Mouse (Mus musculus) MEL (cell line): ENCODE results near the gene Rorb.

ENCODE experiments used
- CHD2 ChIP-seq: IDR thresholded peaks from 2 replicates; pipeline ENCODE4 v1.6.1; 2011; ENCODE audit warnings: low read length, improper control_type of control experiment
- CTCF ChIP-seq, 3 experiments: IDR thresholded peaks in 2 of 3; conservative IDR thresholded peaks in 1 of 3; 2 replicates each; pipeline ENCODE4 v1.5.1; 2011 to 2012; ENCODE audit warnings: low read length in 3 of 3, low read depth in 2 of 3, mild to moderate bottlenecking in 2 of 3, improper control_type of control experiment in 1 of 3, inconsistent platforms in 1 of 3, mixed read lengths in 1 of 3, moderate library complexity in 1 of 3; ENCODE audit not compliant: control insufficient read depth in 1 of 3, insufficient read depth in 1 of 3, poor library complexity in 1 of 3, severe bottlenecking in 1 of 3
- EP300 ChIP-seq, 2 experiments: IDR thresholded peaks; 2 replicates each; pipeline ENCODE4 v1.6.1; 2011; ENCODE audit warnings: improper control_type of control experiment in 2 of 2, low read length in 2 of 2, low read depth in 1 of 2, mild to moderate bottlenecking in 1 of 2
- GABPA ChIP-seq: IDR thresholded peaks from 2 replicates; pipeline ENCODE4 v1.6.1; 2012; ENCODE audit warnings: low read depth, mild to moderate bottlenecking, inconsistent platforms, low read length, improper control_type of control experiment, moderate library complexity
- MAFK ChIP-seq: IDR thresholded peaks from 2 replicates; pipeline ENCODE4 v1.6.1; 2011; ENCODE audit warnings: low read depth, mild to moderate bottlenecking, low read length, improper control_type of control experiment, borderline replicate concordance
- MAX ChIP-seq: IDR thresholded peaks from 2 replicates; pipeline ENCODE4 v1.6.1; 2011; ENCODE audit warnings: low read length, improper control_type of control experiment
- MAZ ChIP-seq: IDR thresholded peaks from 2 replicates; pipeline ENCODE4 v1.6.1; 2012; ENCODE audit warnings: low read depth, mild to moderate bottlenecking, inconsistent platforms, low read length, improper control_type of control experiment
- POLR2A ChIP-seq, 2 experiments: IDR thresholded peaks; 2 replicates each; pipeline ENCODE4 v1.6.1; 2011 to 2012; ENCODE audit warnings: low read length in 2 of 2, mild to moderate bottlenecking in 2 of 2, control low read depth in 1 of 2, improper control_type of control experiment in 1 of 2, low read depth in 1 of 2, moderate library complexity in 1 of 2; ENCODE audit not compliant: control insufficient read depth in 1 of 2, insufficient read depth in 1 of 2, poor library complexity in 1 of 2
- SIN3A ChIP-seq: IDR thresholded peaks from 2 replicates; pipeline ENCODE4 v1.6.1; 2012; ENCODE audit warnings: low read length, improper control_type of control experiment, inconsistent platforms
- SMC3 ChIP-seq: IDR thresholded peaks from 2 replicates; pipeline ENCODE4 v1.6.1; 2011; ENCODE audit warnings: low read depth, low read length, improper control_type of control experiment
- USF1 ChIP-seq: IDR thresholded peaks from 2 replicates; pipeline ENCODE4 v1.6.1; 2014; ENCODE audit warnings: low read depth, mild to moderate bottlenecking, inconsistent platforms, low read length, improper control_type of control experiment, moderate library complexity

DNA sequence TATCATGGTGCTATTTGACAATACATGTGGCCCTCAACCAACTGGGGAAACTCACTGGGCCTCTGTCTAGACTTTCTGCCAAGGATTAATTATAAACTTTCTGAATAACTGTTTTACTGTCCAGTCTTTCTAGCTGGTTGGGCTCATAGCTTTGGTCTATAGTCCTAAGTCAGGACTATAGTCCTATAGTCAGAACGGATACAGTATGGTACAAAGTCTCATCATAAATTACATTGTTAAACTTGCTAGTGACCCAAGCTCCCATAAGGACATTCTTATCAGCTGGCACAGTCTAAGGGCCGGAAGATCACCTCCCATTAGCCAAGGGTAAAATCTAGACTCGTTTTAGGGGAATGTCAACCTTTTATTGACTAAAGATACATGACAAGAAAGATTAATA lies 205.5 kb downstream of the Rorb start:
- TF ChIP-seq CTCF (IDR thresholded peaks at IDR 0.05 in 2 of 3, conservative IDR thresholded peaks at IDR 0.05 in 1 of 3; ENCODE audit: control insufficient read depth in 1 of 3, insufficient read depth in 1 of 3, low read depth in 2 of 3, low read length in 3 of 3, poor library complexity in 1 of 3, severe bottlenecking in 1 of 3) = no peak
- no peak for TF ChIP-seq USF1
- no peak for TF ChIP-seq SMC3
- no peak for TF ChIP-seq CHD2
- no peak for TF ChIP-seq POLR2A (IDR thresholded peaks at IDR 0.05; ENCODE audit: control insufficient read depth in 1 of 2, insufficient read depth in 1 of 2, low read depth in 1 of 2, low read length in 2 of 2, poor library complexity in 1 of 2)
- TF ChIP-seq MAX = no peak
- no peak for TF ChIP-seq EP300 (IDR thresholded peaks at IDR 0.05; ENCODE audit: low read depth in 1 of 2, low read length in 2 of 2)
- TF ChIP-seq SIN3A = no peak
- no peak for TF ChIP-seq GABPA
- no peak for TF ChIP-seq MAZ
- TF ChIP-seq MAFK = no peak
